Mouse (Mus musculus): ENCODE results near the gene Znfx1.

The Znfx1 gene

DNA sequence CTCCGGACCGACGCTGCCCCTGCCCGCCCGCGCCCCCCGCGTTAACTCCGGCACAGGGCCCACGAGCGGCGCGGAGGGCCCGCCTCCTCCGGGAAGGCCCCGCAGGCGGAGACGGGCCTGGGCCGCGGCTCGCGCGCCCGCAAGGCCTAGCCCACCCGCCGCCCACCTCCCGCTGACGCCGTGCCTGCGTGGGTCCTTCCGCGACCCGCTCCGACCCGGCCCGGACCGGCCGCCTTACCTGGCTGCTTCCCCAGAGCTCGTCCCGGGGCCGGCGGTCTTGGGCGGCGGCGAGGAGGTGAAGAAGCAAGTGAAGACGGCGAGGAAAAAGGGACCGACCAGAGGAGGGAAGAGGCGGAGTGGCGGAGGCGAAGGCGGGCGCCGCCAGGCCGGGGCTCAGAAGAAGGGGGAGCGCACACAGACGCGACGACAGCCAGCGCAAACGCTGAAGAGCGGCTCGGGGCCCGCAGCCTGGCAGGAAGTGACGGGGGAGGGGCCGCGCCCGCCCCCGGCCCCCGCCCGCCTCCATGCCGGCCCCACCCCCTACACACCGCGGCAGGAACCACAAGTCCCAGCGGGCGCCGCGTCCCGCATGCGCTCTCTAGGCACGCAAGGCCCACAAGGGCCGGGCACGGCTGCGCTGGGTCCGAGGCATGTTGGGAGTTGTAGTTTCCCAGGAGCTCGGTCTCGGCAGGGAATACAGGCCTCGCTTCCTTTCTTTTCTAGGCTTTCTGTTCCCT is 66.9 kb downstream of the Znfx1 start, which contains the start of gene Stau1:
Gene Stau1, minus strand, starts transcription at position 504 of the 737 bp plus-strand sequence.
- peak; percentile 97 for DNase-seq (ENCODE audit: low spot score)

DNA sequence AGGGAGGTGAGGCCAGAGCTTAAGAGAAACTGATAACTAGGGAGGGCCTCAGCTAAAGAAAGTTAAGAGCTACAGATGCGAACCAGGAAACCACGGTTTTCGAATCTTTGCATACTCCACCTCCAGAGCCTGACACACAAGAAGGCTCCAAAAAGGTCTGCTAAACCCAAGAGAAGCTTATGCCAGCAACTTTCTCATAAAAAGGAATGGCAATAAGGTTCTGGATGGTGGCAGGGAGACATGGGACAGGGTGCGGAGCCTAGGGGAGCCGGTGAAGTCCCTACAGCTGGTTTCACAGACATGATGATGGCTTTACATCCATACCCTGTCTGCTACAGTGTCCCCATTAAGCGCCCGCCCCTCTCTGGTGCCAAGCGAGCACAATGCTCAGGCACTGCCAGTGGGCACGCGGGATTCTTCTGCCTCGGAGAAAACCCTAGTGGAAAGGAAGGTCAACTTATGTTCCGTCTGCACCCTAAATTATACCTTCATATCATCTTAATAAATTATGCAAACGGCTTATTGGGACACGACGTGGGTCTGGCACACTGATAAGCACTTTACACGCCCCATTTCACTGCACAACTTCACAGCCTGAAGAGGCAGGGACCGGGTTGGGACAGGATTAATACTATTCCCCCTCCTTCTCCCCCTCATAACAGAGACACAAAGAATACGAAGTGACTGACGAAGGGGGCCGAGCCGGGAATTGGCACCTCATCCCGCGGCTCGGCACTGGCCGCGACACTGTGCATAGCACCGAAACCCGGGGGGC is 67.6 kb downstream of the Znfx1 start:
- DNase-seq (ENCODE audit: low spot score), result peak; percentile 23

DNA sequence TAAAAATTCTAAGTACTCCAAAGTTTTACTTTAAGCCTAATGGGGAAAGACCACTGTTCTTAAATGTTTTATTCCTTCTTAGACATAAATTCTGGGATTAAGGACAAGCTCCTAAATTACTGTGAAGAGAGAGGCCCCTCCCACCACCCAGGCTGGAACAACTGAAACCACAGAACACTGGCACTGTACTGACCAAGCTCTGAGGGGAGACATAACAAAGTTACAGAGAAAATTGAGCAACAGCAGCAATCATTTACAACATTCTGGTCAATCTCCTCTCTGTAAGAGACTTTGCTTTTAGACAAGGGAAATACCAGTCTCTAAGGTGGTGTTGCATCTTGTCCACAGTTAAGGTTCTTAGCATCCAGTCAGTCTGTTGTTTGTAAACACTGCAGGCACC is 70.9 kb downstream of the Znfx1 start:
- no peak for DNase-seq (ENCODE audit: low spot score)

DNA sequence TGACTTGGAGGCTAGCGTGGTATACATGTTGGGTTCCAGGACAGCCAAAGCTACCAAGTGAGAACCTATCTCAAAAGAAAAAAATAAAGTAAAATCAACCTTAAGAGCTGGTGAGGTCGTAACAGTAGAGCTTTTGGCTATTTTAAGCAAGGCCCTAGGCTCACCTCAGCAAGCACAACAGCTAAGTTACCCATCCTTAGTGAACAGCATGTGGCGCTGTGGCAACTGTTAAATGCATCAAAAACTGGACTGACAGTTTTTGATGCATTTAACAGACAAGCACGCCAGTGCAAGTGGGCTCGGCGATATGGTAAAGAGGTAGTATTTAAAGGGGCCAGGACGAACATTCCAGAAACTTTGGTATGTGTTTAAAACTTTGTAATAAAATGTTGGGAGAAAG is 72.0 kb downstream of the Znfx1 start:
- DNase-seq (ENCODE audit: low spot score), result no peak

Data from layer of hippocampus, adult 11-12 months (tissue).